Mouse (Mus musculus): ENCODE measurements around the gene Plac8. TPM values are rescaled to one million over a fixed set of nuclear protein-coding genes. Genes with fewer than 3 reads are reported as not detected.

The Plac8 gene
- polyA plus RNA-seq, 1 experiment from 2014 or later = 15.2 TPM

DNA sequence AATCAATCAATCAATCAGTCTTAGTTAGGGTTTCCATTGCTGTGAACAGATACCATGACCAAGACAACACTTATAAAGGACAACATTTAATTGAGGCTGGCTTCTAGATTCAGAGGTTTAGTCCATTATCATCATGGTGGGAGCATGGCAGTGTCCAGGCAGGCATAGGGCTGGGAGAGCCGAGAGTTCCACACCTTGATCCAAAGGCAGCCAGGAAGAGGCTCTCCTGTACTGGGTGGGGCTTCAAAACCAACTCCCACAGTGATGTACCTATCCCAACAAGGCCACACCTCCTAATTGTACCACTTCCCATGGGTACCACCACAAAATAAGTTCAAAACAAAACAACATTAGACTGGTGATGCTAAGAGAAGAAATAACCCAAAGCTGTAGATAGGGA, 21.9 kb downstream of the Plac8 start:
- Histone ChIP-seq H3K27ac (no peak overlapping the region), H3K9me3 (no peaks in the 10 kb centered on the region), H3K4me1 (no peaks in the 10 kb centered on the region), H3K4me3 (no peak overlapping the region), H3K36me3 (peaks cover 48% of the 10 kb centered on the region), H3K27me3 (ENCODE audit: insufficient read depth, poor library complexity, severe bottlenecking) (no peaks in the 10 kb centered on the region)
- WGBS = 84% methylated on average over 1 of the region's 1 CpGs
- DNase-seq (ENCODE audit: low spot score) = peak; percentile 67

DNA sequence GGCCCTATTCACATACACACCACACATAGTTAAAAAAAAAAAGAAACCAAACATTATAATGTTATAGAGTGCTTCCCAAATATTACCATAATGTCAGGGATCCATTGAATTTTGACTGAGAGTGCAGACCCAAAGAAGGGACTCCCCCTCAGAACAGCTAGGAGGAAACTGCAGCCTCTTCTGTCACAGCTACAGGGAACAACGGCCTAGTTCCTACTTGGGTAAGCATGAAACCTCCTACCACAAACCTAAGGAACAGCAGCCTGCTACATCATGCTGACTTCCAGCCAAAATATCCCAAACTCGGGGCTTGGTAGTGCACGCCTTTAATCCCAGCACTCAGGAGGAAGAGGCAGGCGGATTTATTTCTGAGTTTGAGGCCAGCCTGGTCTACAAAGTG, 22.7 kb downstream of the Plac8 start:
- no peak overlapping the region for H3K27ac ChIP-seq
- no peaks in the 10 kb centered on the region for H3K9me3 ChIP-seq
- DNase-seq (ENCODE audit: low spot score) = peak; percentile 63
- WGBS = 92% methylated on average over 4 of the region's 4 CpGs
- H3K4me1 ChIP-seq = no peaks in the 10 kb centered on the region
- H3K36me3 ChIP-seq = peaks cover 56% of the 10 kb centered on the region
- H3K4me3 ChIP-seq = no peak overlapping the region
- H3K27me3 ChIP-seq (ENCODE audit: insufficient read depth, poor library complexity, severe bottlenecking) = no peaks in the 10 kb centered on the region

DNA sequence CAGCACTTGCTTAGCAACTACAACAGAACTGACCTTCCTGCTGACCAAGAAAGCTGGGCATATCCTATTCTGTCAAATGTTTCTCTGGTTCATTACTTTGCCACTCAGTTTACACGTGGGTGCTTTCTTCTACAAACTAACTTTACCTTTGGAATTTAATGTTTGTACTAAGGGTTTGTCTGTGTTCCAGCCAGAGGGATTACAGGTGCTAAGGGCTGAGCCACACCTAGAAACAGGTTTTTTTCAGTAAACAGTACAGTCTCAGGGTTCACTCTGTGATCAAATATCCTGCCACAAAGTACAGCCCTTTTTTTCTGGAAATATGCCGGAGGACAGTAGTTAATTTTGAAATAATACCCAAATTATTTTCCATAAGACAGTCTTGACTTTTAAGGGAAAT, 23.8 kb downstream of the Plac8 start:
- Histone ChIP-seq H3K27me3 (ENCODE audit: insufficient read depth, poor library complexity, severe bottlenecking) (no peaks in the 10 kb centered on the region), H3K27ac (no peak overlapping the region), H3K9me3 (no peaks in the 10 kb centered on the region), H3K4me3 (no peak overlapping the region), H3K4me1 (no peaks in the 10 kb centered on the region), H3K36me3 (peaks cover 67% of the 10 kb centered on the region)
- DNase-seq (ENCODE audit: low spot score) = no peak
- 95% methylated on average over 2 of the region's 2 CpGs for WGBS

DNA sequence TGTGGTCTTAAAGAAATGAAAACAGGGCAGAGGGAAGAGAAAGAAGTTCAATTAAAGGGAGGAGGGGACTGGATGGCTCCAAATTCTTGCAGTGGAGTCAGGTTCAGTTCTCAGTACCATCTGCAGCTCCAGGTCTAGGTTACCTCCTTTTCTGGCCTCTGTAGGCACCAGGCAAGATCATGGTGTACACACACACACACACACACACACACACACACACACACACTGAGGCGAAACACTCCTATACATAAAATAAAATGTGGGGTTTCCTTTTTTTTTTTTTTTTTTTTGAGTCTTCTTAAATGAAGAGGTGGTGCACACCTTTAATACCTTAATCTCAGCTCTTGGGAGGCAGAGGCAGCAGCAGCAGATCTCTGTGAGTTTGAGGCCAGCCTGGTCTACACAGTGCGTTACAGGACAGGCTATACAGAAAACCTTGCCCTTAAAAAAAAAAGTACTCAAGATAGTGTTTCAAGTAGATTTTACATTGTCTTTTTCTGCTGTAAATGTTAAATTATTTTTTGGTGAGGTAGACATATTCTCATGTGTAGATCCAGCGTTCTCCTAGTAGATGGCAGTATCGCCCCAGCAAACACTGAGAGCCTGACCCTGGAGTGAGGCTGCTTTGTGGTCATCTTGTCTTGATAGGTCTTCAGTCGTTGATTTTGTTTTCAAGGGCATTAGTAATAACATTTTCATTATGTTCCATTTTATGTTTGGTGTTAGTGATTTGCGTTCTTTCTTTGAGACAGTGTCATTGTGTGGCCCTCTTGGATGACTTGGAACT, 25.6 kb downstream of the Plac8 start:
- no peak overlapping the region for H3K27ac ChIP-seq
- no peaks in the 10 kb centered on the region for H3K9me3 ChIP-seq
- peak; percentile 59 for DNase-seq (ENCODE audit: low spot score)
- H3K27me3 ChIP-seq (ENCODE audit: insufficient read depth, poor library complexity, severe bottlenecking) = no peaks in the 10 kb centered on the region
- peaks cover 84% of the 10 kb centered on the region for H3K36me3 ChIP-seq
- H3K4me3 ChIP-seq = no peak overlapping the region
- no peaks in the 10 kb centered on the region for H3K4me1 ChIP-seq
- WGBS = 88% methylated on average over 6 of the region's 6 CpGs

DNA sequence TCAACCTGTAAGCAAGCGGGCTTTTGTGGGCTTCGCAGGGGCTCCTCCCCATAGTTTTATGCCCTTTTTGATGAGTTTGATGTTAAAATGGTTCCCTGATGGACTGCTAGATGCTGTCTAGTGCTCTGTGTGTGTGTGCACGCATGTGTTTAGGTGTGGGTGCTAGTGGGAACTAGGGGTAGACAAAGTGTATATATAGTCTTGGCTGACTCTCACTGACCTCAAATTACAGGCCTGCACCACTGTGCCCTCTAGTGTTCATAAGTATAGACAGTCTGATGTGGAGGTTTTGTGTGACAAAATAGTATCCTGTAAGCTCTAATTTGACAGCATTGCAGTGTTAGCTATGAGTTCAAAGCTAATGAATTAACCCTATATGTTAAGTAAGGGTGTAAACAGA, 35.4 kb downstream of the Plac8 start:
- 87% methylated on average over 3 of the region's 3 CpGs for WGBS
- Histone ChIP-seq H3K36me3 (peaks cover 76% of the 10 kb centered on the region), H3K4me3 (no peak overlapping the region), H3K27ac (no peak overlapping the region), H3K4me1 (peaks cover 3% of the 10 kb centered on the region; the same call in 1 of the 2 replicates), H3K9me3 (no peaks in the 10 kb centered on the region), H3K27me3 (ENCODE audit: insufficient read depth, poor library complexity, severe bottlenecking) (no peaks in the 10 kb centered on the region)
- no peak for DNase-seq (ENCODE audit: low spot score)

DNA sequence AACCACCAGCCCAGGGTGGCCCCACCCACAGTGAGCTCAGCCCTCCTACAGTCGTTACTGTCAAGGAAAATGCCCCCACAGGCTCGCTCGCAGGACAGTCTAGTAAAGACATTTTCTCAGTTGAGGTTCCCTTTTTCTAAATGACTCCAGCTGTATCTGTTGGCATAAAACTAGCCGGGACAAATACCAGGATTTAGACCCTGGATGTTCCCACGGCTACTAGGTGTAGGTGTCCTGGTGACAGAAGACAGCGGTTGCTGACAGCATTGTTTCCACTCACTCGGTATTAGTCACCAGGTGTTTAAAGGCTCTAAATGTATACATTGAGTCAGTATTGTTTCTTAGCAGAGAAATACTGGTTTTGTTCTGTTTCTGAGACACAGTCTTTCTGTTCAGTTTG, 36.2 kb downstream of the Plac8 start:
- Histone ChIP-seq H3K27ac (no peak overlapping the region), H3K4me3 (no peak overlapping the region), H3K9me3 (no peaks in the 10 kb centered on the region), H3K36me3 (peaks cover 78% of the 10 kb centered on the region), H3K27me3 (ENCODE audit: insufficient read depth, poor library complexity, severe bottlenecking) (no peaks in the 10 kb centered on the region), H3K4me1 (peaks cover 3% of the 10 kb centered on the region; the same call in 1 of the 2 replicates)
- DNase-seq (ENCODE audit: low spot score) = no peak
- 74% methylated on average over 7 of the region's 7 CpGs for WGBS

DNA sequence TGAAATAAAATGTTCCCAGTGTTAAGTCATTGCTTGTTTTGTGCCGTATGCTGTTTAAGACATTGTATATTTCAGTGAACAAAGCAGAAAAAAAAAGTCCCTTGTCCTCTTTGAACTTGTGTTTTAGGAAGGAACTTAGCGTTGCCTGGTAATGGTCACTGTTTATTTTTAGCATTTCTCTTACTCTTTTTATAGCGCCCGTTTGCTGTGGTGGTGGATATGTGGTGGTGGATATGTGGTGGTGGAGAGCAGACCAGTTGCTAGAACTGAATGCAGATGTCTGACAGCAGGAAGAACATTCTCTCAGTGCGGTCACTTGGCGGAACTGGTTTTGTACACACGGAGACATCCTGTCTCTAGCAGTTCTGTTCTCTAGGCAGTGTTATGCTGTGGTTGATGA, 45.9 kb downstream of the Plac8 start:
- Histone ChIP-seq H3K27ac (no peak overlapping the region), H3K36me3 (peaks cover 49% of the 10 kb centered on the region)
- 52% methylated on average over 7 of the region's 7 CpGs for WGBS

DNA sequence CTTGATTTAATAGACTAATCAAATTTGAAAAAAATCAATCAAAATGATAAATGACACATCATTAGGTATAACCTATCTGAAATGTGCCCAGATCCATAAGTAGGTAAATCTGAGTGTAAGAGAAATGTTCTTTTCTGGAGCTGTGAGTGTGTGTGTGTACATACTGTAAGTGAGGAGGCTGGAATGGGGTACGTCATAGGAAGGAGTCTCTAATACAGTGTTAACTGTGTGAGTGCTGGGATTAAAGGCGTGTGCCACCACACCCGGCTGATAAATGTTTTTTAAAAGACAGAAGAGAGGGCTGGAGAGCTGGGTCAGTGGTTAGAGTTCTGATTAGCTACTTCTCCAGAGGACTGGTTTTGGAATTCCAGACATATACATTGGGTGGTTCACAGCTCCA, 46.4 kb downstream of the Plac8 start:
- Histone ChIP-seq H3K27me3 (ENCODE audit: insufficient read depth, poor library complexity, severe bottlenecking) (no peaks in the 10 kb centered on the region), H3K27ac (no peak overlapping the region), H3K4me3 (no peak overlapping the region), H3K36me3 (peaks cover 44% of the 10 kb centered on the region), H3K4me1 (peaks cover 4% of the 10 kb centered on the region; the same call in 1 of the 2 replicates), H3K9me3 (no peaks in the 10 kb centered on the region)
- no peak for DNase-seq (ENCODE audit: low spot score)
- 61% methylated on average over 3 of the region's 3 CpGs for WGBS

More for the DNA sequence above, 45.9 kb downstream of the Plac8 start:
- H3K4me1 ChIP-seq = peaks cover 4% of the 10 kb centered on the region; the same call in 1 of the 2 replicates
- no peaks in the 10 kb centered on the region for H3K27me3 ChIP-seq (ENCODE audit: insufficient read depth, poor library complexity, severe bottlenecking)
- no peaks in the 10 kb centered on the region for H3K9me3 ChIP-seq
- no peak overlapping the region for H3K4me3 ChIP-seq
- no peak for DNase-seq (ENCODE audit: low spot score)

DNA sequence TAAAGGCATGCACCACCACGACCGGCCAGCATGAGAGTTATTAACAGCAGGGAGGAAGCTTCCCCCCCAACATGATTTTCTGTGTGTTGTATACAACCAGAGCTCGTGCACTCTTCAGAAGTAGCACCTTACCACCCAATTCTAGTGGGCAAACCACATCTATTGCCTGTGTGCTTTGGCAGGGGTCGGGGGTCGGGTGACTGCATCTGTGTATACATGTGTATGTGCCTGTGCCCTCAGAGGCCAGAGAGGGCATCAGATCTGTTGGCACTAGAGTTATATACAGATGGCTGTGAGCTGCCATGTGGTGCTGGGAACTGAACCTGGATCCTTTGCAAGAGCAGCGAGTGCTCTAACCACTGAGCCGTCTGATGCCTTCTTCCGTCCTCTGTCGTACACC, 47.1 kb downstream of the Plac8 start:
- Histone ChIP-seq H3K4me1 (peaks cover 4% of the 10 kb centered on the region), H3K36me3 (peaks cover 37% of the 10 kb centered on the region), H3K27me3 (ENCODE audit: insufficient read depth, poor library complexity, severe bottlenecking) (no peaks in the 10 kb centered on the region), H3K4me3 (no peak overlapping the region), H3K27ac (no peak overlapping the region), H3K9me3 (no peaks in the 10 kb centered on the region)
- no peak for DNase-seq (ENCODE audit: low spot score)
- 95% methylated on average over 9 of the region's 9 CpGs for WGBS

DNA sequence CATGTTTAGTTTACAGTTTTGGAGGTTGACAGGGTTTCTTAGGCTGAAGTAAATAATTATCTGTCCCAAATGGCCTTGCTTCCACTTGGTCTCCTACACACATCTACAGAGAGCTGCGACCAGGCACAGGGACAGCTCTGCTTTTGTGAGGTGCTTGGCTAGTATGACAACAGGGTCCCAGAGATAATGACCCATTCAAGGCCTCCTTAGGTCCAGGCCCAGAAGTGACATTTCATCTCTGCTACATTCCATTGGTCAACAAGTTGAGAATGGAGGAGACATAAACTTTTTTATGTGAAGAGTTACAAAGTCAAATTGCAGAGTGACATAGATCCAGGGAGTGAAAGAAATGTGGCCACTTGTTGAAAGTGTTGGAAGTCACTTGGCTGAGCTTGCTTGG, 48.7 kb downstream of the Plac8 start:
- DNase-seq (ENCODE audit: low spot score) = no peak
- Histone ChIP-seq H3K4me1 (peaks cover 10% of the 10 kb centered on the region), H3K36me3 (peaks cover 21% of the 10 kb centered on the region), H3K9me3 (no peaks in the 10 kb centered on the region), H3K27ac (no peak overlapping the region), H3K27me3 (ENCODE audit: insufficient read depth, poor library complexity, severe bottlenecking) (no peaks in the 10 kb centered on the region), H3K4me3 (no peak overlapping the region)
- 87% methylated on average over 1 of the region's 1 CpGs for WGBS

DNA sequence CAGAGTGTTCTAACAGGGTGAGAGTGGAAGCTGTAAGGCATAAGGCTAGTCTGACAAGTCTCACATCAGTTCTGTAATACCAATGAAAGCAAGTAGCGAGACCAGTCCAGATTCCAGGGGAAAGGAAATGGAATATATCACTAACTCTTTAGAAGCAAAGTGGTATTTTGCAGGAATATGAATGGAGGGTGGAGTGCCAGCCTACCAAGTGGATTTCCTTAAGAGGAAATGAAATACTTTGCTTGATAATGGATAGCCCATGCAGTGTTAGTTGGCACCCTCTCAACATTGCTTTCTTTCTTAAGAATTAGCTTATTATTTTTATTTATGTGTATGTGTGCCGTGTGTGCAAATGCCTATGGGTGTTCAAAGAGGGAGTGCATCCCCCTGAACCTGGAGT, 51.8 kb downstream of the Plac8 start:
- Histone ChIP-seq H3K27me3 (ENCODE audit: insufficient read depth, poor library complexity, severe bottlenecking) (no peaks in the 10 kb centered on the region), H3K4me3 (no peak overlapping the region), H3K9me3 (no peaks in the 10 kb centered on the region), H3K36me3 (peaks cover 15% of the 10 kb centered on the region), H3K4me1 (peaks cover 6% of the 10 kb centered on the region), H3K27ac (no peak overlapping the region)
- 88% methylated on average over 2 of the region's 2 CpGs for WGBS
- DNase-seq (ENCODE audit: low spot score) = no peak

DNA sequence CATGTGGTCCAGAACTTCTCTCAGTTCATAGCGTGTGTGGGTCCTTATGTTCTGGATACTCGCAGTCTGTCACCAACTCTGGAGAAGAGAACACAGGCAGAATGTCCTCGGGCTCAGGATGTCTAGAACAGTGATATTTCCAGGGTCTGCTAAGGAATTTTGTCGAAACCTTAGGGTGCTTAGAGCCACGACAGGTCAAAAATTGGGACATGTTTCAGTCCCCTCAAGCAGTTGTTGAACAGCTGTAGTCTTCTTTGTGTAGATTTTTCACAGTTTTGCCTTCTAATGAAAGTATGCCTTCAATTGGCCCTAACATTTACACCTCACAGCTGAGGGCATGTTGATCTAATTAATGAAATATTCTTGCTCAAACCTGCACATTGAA, 53.0 kb downstream of the Plac8 start:
- Histone ChIP-seq H3K36me3 (peaks cover 10% of the 10 kb centered on the region; the same call in 1 of the 2 replicates), H3K27me3 (ENCODE audit: insufficient read depth, poor library complexity, severe bottlenecking) (no peaks in the 10 kb centered on the region; the same call in 1 of the 2 replicates), H3K27ac (peak overlapping the region; percentile 95), H3K4me3 (peak overlapping the region; percentile 76), H3K9me3 (no peaks in the 10 kb centered on the region), H3K4me1 (peaks cover 6% of the 10 kb centered on the region)
- no peak for DNase-seq (ENCODE audit: low spot score)
- 4% methylated on average over 5 of the region's 5 CpGs for WGBS

DNA sequence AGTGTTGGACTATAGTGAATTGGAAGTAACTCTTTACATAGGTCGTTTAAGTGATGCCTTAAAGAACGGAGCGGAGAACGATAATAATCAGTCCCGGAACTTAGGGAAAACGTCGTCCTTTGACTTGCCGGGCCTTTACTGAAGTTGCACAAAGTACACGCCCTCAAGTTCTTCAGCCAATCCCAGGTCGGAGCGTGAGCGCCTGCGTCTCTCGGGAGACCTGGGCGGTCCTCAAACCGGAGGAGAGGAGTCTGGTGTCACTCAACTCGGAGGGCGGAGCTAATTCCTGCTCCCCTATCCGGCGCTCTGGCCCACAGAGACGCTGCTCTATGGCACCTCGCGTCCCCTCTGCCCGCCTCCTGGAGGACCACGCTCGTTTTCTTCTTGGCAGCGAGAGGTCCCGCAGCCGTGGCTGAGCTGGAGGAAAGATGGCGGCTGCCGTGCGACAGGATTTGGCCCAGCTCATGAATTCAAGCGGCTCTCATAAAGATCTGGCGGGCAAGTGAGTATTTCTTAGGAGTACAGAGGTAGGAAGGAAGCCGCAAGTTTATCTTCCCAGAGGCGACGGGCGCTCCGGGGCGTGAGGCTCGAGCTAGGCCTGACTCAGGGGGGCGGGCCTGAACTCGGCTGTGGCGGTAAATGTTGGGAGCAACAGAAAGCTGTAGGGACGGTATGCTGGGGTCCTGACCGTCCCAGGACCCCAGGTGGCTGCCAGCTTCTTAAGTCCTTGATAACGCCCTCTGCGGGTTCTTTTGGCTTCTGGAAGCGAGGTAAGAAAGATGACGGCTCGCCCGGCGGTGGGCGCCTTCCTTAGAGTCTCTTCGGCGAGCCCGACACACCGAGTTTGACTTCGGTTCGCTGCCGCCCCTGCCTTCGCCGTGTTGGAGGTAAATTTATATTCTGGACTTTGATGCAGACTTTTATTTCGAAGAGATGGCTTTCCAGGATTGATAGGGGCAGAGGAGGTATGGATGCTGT, 53.7 kb downstream of the Plac8 start, which contains the start of gene Cops4:
Gene Cops4, plus strand, starts transcription at position 261 of the 978 bp plus-strand sequence.
- DNase-seq (ENCODE audit: low spot score) = peak; percentile 99
- Histone ChIP-seq H3K4me1 (peaks cover 6% of the 10 kb centered on the region), H3K27ac (peak within 1 kb of the TSS; percentile 95), H3K36me3 (peaks cover 8% of the 10 kb centered on the region; the same call in 1 of the 2 replicates), H3K9me3 (no peaks in the 10 kb centered on the region), H3K27me3 (ENCODE audit: insufficient read depth, poor library complexity, severe bottlenecking) (no peaks in the 10 kb centered on the region; the same call in 1 of the 2 replicates), H3K4me3 (peak within 1 kb of the TSS; percentile 76)
- WGBS = under 1% methylated on average over 64 of the region's 64 CpGs
